Mouse (Mus musculus) brain, embryonic 14.5 days (tissue): ENCODE measurements around the gene Lipt1.

Experiments
- CTCF ChIP-seq: fragments of 200-500 bp; IDR thresholded peaks from 2 replicates; pipeline ENCODE4 v1.5.1; 2012; ENCODE audit warnings: inconsistent platforms, mild to moderate bottlenecking, moderate library complexity, borderline replicate concordance; ENCODE audit not compliant: insufficient read depth, insufficient read length; ENCODE audit errors: extremely low read depth
- POLR2A ChIP-seq: fragments of 200-500 bp; IDR thresholded peaks from 2 replicates; pipeline ENCODE4 v1.6.1; 2012; ENCODE audit warnings: mild to moderate bottlenecking, inconsistent platforms, borderline replicate concordance; ENCODE audit not compliant: poor library complexity, insufficient read depth, insufficient read length, severe bottlenecking; ENCODE audit errors: extremely low read depth

- TF ChIP-seq POLR2A (peak; percentile 28; the same call in 1 of the 2 replicates), CTCF (no peak)
Measured at GRCm38 (mm10) chr1:37890025-37890652, 18.6 kb downstream of the Lipt1 start, which contains the start of the genes Mitd1 and Mrpl30.
